Mouse (Mus musculus) liver, embryonic 14.5 days (tissue): ENCODE data around the gene Zdhhc12.

Experiments
- CTCF ChIP-seq: IDR thresholded peaks from 2 replicates; pipeline ENCODE4 v1.5.1; 2016; ENCODE audit warnings: antibody characterized with exemption, low read depth, control low read depth
- EP300 ChIP-seq: IDR thresholded peaks from 2 replicates; pipeline ENCODE4 v1.6.1; 2016; ENCODE audit warnings: antibody characterized with exemption, low read depth

- no peak for TF ChIP-seq CTCF
- TF ChIP-seq EP300 = no peak
Measured at GRCm38 (mm10) chr2:30056736-30057135, 36.7 kb downstream of the Zdhhc12 start.
